Mouse (Mus musculus) liver, adult 10 weeks (tissue): Measurements from ENCODE around the gene Egr4. TPM values are rescaled to one million over a fixed set of nuclear protein-coding genes. Genes with fewer than 3 reads are reported as not detected.

Source experiments
- polyA plus RNA-seq: library from polyadenylated mRNA; stranded (reverse); fragments of 350-450 nt; fragmentation: Illumina TruSeq; extraction: RNeasy Lipid Tissue Mini Kit (QIAGEN cat#74804); gene quantifications from one replicate; pipeline ENCODE4 v1.2.3, GENCODE M21; 2014; ENCODE audit warnings: low read depth, low replicate concordance

Gene Egr4
- polyA plus RNA-seq = not detected

GRCm38 (mm10) chr6:85513531-85513910, at the start of gene Egr4:
Gene Egr4 (minus strand): TSS chr6:85513589.

DNA sequence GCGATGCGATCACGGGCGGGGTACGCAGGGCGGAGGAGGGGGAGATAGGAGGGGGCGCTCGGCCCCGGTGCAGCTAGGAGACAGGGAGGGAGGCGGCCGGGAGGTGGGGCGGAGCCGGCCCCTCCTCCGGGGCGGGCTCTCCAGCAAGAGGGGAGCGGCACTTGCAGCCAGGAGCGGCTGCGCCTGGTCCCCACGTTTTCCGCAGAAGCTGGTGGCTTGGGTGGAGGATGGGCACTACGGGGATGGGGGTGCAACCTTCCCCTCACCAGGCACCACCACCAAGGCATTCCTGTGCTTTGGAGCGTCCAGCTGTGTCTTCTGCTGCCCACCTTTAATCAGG, 10.5 kb downstream of the Egr4 start, which contains the start of gene Fbxo41:
Fbxo41 (minus strand) TSS at position 84 of the 340 bp plus-strand sequence.

Other genes with a start within 250 kb of the Egr4 start
- gene Sfxn5, start 180.2 kb downstream of the Egr4 start, polyA plus RNA-seq = 8.2 TPM
- 0.11 TPM for gene Rab11fip5, start 139.0 kb downstream of the Egr4 start, polyA plus RNA-seq
- not detected for gene Noto, start 89.7 kb downstream of the Egr4 start, polyA plus RNA-seq
- 2.9 TPM for gene Smyd5, start 81.6 kb downstream of the Egr4 start, polyA plus RNA-seq
- 59.6 TPM for gene Cct7, start 62.1 kb downstream of the Egr4 start, polyA plus RNA-seq
- 2.7 TPM for gene Pradc1, start 61.6 kb downstream of the Egr4 start, polyA plus RNA-seq
- gene Fbxo41, start 10.6 kb downstream of the Egr4 start, polyA plus RNA-seq = not detected
- 1.2 TPM for gene Alms1, start 73.9 kb upstream of the Egr4 start, polyA plus RNA-seq
- 0.37 TPM for gene Nat8f7, start 199.6 kb upstream of the Egr4 start, polyA plus RNA-seq